Mouse (Mus musculus) liver, embryonic 11.5 days (tissue): ENCODE results near the gene Cct8l1. TPM values are rescaled to one million over a fixed set of nuclear protein-coding genes. Genes with fewer than 3 reads are reported as not detected.

Experiments
- ATAC-seq: fragments of 200-750 bp; cut with Nextera tagmentation; replicated peaks from 2 replicates; pipeline ENCODE4 v1.8.0; 2017; ENCODE audit warnings: moderate number of reproducible peaks, mild to moderate bottlenecking, moderate TSS enrichment, moderate library complexity; ENCODE audit not compliant: low FRiP score
- DNase-seq: peaks from one replicate; pipeline ENCODE4 v3.0.0-alpha.2; 2017; ENCODE audit warnings: low spot score
- H3K27ac ChIP-seq: fragments of 300-500 bp; sonication (generic); 2 replicates; pipeline ENCODE4 v1.5.1; 2014; ENCODE audit warnings: mild to moderate bottlenecking, low read depth, low read length, control low read depth
- H3K27me3 ChIP-seq: fragments of 300-500 bp; sonication (generic); replicated peaks from 2 replicates; pipeline ENCODE4 v1.6.1; 2014; ENCODE audit warnings: low read length, mixed read lengths; ENCODE audit not compliant: control insufficient read depth, insufficient read depth
- H3K36me3 ChIP-seq: fragments of 300-500 bp; sonication (generic); 2 replicates; pipeline ENCODE4 v1.6.1; 2014; ENCODE audit warnings: mild to moderate bottlenecking, low read length, moderate library complexity, mixed read lengths; ENCODE audit not compliant: control insufficient read depth, insufficient read depth
- H3K4me1 ChIP-seq: fragments of 300-500 bp; sonication (generic); replicated peaks from 2 replicates; pipeline ENCODE4 v1.6.1; 2014; ENCODE audit warnings: low read length, mixed read lengths; ENCODE audit not compliant: control insufficient read depth, insufficient read depth
- H3K4me2 ChIP-seq: fragments of 300-500 bp; sonication (generic); 2 replicates; pipeline ENCODE4 v1.6.1; 2014; ENCODE audit warnings: mild to moderate bottlenecking, control low read depth, moderate library complexity
- H3K4me3 ChIP-seq: fragments of 300-500 bp; sonication (generic); 2 replicates; pipeline ENCODE4 v1.5.1; 2014; ENCODE audit warnings: low read depth, low read length, control low read depth
- H3K9ac ChIP-seq: fragments of 300-500 bp; sonication (generic); 2 replicates; pipeline ENCODE4 v1.6.1; 2014; ENCODE audit warnings: low read depth, low read length, control low read depth
- H3K9me3 ChIP-seq: fragments of 300-500 bp; sonication (generic); 2 replicates; pipeline ENCODE4 v1.6.1; 2016; ENCODE audit warnings: low read length, inconsistent platforms, mixed read lengths; ENCODE audit not compliant: control insufficient read depth
- WGBS: fragments of 180-500 bp; shearing (Covaris S2); extraction: QIAGEN DNeasy Blood & Tissue Kit; methylation state at CpG from one replicate; pipeline ENCODE4 v1.1.7; 2014; 5-methylcytosine and 5-hydroxymethylcytosine counted together
- polyA plus RNA-seq: library from polyadenylated mRNA; unstranded; fragments of >200 nt; fragmentation: Nextera tagmentation; extraction: Ambion mirVana; gene quantifications from 2 replicates; pipeline ENCODE4 v1.2.1, GENCODE M21; 2014

Cct8l1 gene
- polyA plus RNA-seq, 1 experiment from 2014 or later: not detected

DNA sequence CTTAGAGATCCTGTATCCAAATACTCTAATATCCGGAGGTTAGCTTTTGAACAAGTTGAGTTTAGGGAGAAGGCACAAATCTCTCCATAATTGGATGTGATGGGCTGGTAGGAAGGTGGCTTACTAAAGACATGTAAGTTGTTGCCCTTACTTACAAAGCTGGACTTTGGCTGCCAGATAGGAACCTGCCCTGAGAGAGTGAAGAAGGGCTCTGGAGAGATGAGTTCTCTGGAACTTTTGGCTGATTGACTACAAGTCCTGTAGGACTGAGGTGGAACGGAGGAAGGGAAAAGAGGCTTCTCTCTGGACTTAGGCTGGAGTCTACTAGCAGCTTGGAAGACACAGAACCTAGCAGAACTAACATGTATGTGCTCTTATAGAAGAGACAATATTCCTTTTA is 19.7 kb downstream of the Cct8l1 start:
- Histone ChIP-seq H3K4me3 (no peak overlapping the region), H3K4me2 (no peak overlapping the region), H3K4me1 (peaks cover 14% of the 10 kb centered on the region), H3K27me3 (no peaks in the 10 kb centered on the region), H3K36me3 (no peaks in the 10 kb centered on the region), H3K9me3 (no peaks in the 10 kb centered on the region), H3K9ac (no peak overlapping the region), H3K27ac (no peak overlapping the region)
- DNase-seq: no peak
- no peak for ATAC-seq
- 78% methylated on average over 2 of the region's 2 CpGs for WGBS

DNA sequence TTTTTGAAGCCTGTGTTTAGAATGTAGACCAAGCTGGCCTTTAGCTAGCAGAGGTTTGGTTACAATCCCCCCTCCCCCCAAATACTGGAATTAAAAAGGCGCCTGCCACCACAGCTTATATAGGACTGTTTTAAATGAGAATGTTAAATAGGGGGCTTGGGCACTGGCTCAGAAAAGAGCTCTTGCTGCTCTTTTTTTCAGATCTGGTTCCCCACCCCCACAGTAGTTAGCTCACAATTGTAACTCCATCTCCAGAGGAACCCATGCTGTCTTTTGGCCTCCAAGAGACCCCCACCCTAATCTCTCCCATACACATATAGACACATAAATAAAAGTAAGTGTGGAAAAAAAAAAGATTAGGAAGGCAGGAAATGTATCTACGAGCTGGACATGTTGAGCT is 20.6 kb downstream of the Cct8l1 start:
- 63% methylated on average over 2 of the region's 2 CpGs for WGBS
- no peak overlapping the region for H3K9ac ChIP-seq
- H3K27me3 ChIP-seq: no peaks in the 10 kb centered on the region
- H3K27ac ChIP-seq: no peak overlapping the region
- H3K4me2 ChIP-seq: no peak overlapping the region
- peaks cover 14% of the 10 kb centered on the region for H3K4me1 ChIP-seq
- no peak overlapping the region for H3K4me3 ChIP-seq
- no peaks in the 10 kb centered on the region for H3K9me3 ChIP-seq
- ATAC-seq (no peak), DNase-seq (no peak)
- no peaks in the 10 kb centered on the region for H3K36me3 ChIP-seq

DNA sequence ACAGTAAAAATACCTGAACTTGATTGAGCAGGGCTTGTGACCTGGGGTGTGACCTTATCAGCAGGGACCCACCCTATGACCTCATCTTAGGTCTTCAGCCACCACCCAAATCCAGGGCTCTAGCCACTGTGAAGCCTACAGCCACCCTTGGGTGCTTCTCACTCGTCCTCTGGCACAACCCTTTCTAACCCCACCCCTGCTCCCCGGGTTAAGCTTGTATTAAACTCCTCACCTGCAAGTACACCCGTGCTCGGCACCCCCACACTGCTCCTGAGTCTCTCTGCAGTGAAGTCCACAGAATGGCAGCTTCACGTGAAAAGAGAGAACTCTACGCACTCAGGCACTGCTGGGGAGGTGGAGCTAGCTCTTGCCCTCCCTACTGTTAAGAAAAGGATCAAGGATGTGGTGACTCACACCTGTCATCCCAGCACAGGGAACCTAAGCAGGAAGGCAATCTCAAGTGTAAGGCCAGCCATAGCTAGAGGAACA is 21.1 kb downstream of the Cct8l1 start:
- no peaks in the 10 kb centered on the region for H3K27me3 ChIP-seq
- DNase-seq (no peak), ATAC-seq (no peak)
- H3K9me3 ChIP-seq: no peaks in the 10 kb centered on the region
- no peaks in the 10 kb centered on the region for H3K36me3 ChIP-seq
- no peak overlapping the region for H3K9ac ChIP-seq
- peaks cover 12% of the 10 kb centered on the region for H3K4me1 ChIP-seq
- H3K4me2 ChIP-seq: no peak overlapping the region
- no peak overlapping the region for H3K27ac ChIP-seq
- no peak overlapping the region for H3K4me3 ChIP-seq
- 40% methylated on average over 6 of the region's 6 CpGs for WGBS

DNA sequence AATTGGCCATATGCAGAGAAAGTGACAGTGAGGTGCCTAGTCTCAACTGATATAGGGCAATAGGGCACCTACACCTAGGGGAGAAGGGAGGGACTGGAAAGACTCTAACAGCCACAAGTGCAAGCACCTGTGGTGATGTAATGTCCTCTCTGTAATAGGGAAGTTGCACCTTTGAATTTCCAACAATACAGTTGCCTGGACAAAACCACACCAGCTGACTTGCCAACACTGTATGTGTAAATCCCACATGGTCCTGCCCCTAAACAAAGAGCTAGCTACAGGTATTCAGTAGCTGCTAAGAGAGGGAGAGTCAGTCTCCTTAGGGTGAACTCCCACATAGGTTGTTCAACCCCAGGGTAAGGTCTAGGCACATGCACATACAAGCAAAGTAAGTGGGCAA is 24.5 kb downstream of the Cct8l1 start:
- Histone ChIP-seq H3K9ac (no peak overlapping the region), H3K4me1 (peaks cover 4% of the 10 kb centered on the region), H3K4me3 (no peak overlapping the region), H3K36me3 (no peaks in the 10 kb centered on the region), H3K27me3 (no peaks in the 10 kb centered on the region), H3K27ac (no peak overlapping the region), H3K4me2 (no peak overlapping the region), H3K9me3 (no peaks in the 10 kb centered on the region)
- no peak for ATAC-seq
- peak; percentile 15 for DNase-seq

DNA sequence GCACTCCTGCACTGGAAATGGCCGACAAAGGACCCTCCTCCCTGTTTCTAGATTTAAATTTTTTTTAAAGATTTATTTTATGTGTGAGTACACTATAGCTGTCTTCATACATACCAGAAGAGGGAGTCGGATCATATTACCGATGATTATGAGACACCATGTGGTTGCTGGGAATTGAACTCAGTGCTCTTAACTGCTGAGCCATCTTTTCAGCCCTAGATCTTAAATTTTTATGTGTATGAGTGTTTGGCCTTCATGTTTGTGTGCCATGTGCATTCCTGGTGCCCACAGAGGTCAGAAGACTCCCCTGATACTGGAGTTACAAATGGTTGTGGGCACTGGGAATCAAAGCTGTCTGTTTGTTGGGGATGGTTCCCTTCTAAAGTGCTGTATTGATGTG is 25.1 kb downstream of the Cct8l1 start:
- DNase-seq: peak; percentile 9

DNA sequence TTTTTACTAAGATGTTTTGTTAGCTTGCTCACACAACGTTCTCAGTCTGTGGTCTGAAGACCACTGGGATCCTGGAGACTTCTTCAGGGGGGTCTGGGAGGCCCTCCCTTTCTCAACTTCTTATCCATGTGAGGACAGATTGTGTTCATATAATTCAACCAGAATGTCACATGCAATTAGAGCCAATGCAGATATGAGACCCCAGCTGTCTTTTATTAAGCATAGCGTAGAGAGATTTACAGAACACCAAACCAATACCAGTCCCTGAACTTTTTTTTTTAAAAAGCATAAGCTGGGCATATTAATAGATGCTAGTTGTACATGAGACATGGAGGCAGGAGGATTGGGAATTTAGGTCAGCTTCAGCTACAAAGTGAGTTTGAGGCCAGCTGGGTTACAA is 25.8 kb downstream of the Cct8l1 start:
- no peak for DNase-seq
- WGBS: 67% methylated on average over 2 of the region's 2 CpGs
- no peak overlapping the region for H3K4me3 ChIP-seq
- no peaks in the 10 kb centered on the region for H3K9me3 ChIP-seq
- H3K9ac ChIP-seq: no peak overlapping the region
- no peaks in the 10 kb centered on the region for H3K36me3 ChIP-seq
- H3K4me1 ChIP-seq: peaks cover 4% of the 10 kb centered on the region
- no peak for ATAC-seq
- no peak overlapping the region for H3K27ac ChIP-seq
- no peak overlapping the region for H3K4me2 ChIP-seq
- H3K27me3 ChIP-seq: no peaks in the 10 kb centered on the region

More for the DNA sequence above, 25.1 kb downstream of the Cct8l1 start:
- H3K27me3 ChIP-seq: no peaks in the 10 kb centered on the region
- ATAC-seq: no peak
- no peak overlapping the region for H3K4me3 ChIP-seq
- peaks cover 4% of the 10 kb centered on the region for H3K4me1 ChIP-seq
- H3K9ac ChIP-seq: no peak overlapping the region
- no peak overlapping the region for H3K4me2 ChIP-seq
- H3K9me3 ChIP-seq: no peaks in the 10 kb centered on the region
- 81% methylated on average over 3 of the region's 3 CpGs for WGBS
- no peak overlapping the region for H3K27ac ChIP-seq
- H3K36me3 ChIP-seq: no peaks in the 10 kb centered on the region

DNA sequence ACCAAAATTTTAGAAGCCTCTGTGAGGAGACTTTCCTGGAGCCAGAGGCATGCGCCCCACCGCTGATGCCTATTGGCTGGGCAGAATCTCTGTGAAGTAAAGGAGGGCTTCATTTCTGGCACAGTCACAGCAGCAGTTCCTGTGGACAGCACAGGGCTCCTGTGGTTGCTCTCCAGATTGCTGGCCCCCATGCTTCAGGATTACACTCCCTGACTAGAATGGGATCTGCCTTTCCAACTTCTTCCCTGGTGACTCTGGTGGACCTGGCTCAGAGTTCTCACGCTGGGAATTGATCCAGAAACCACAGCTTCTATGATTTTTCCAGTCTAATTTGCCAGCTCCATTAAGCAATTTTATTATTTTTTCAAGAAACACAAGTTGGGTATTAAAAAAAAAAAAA is 28.2 kb downstream of the Cct8l1 start:
- H3K4me2 ChIP-seq: no peak overlapping the region
- no peak overlapping the region for H3K9ac ChIP-seq
- no peaks in the 10 kb centered on the region for H3K9me3 ChIP-seq
- no peak for DNase-seq
- H3K4me3 ChIP-seq: no peak overlapping the region
- no peaks in the 10 kb centered on the region for H3K27me3 ChIP-seq
- H3K36me3 ChIP-seq: no peaks in the 10 kb centered on the region
- H3K4me1 ChIP-seq: no peaks in the 10 kb centered on the region
- WGBS: 85% methylated on average over 3 of the region's 3 CpGs
- H3K27ac ChIP-seq: no peak overlapping the region
- no peak for ATAC-seq

DNA sequence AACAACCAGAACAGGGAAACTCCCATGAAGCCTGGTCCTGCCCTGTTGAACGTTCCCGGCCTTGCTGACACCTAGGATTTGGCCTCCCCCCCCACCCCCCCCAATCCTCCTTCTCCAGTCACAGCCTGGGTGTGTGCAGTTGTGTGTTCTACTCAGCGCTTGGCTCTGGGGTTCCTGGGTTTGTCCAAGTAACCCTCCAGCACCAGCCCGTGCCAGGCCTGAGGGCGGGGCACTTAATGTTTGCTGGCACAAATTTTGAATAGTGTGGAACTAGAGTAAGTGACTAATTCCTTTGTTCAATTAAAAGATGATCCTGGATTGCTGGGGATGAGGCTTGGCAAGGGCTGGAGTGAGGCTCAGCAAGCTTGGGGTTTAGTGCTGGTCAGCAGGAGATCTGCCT is 28.7 kb downstream of the Cct8l1 start:
- Histone ChIP-seq H3K36me3 (no peaks in the 10 kb centered on the region), H3K4me3 (no peak overlapping the region), H3K4me1 (no peaks in the 10 kb centered on the region), H3K9ac (no peak overlapping the region), H3K9me3 (no peaks in the 10 kb centered on the region), H3K27ac (no peak overlapping the region), H3K27me3 (no peaks in the 10 kb centered on the region), H3K4me2 (no peak overlapping the region)
- no peak for ATAC-seq
- no peak for DNase-seq
- 77% methylated on average over 5 of the region's 5 CpGs for WGBS

DNA sequence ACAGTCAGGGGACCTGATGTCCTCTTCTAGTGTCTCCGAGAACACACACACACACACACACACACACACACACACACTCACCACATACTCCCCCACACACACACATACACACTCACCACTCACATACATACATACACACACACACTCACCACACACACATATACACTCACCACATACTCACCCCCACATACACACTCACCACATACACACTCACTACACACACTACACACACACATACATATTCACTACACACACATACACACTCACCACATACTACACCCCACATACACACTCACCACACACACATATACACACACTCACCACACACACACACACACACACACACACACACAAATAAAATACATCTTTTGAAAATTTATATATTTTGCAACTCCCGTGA is 31.0 kb downstream of the Cct8l1 start:
- no peaks in the 10 kb centered on the region for H3K9me3 ChIP-seq
- WGBS: 90% methylated on average over 2 of the region's 2 CpGs
- no peak for ATAC-seq
- no peaks in the 10 kb centered on the region for H3K27me3 ChIP-seq
- no peak overlapping the region for H3K4me2 ChIP-seq
- H3K36me3 ChIP-seq: no peaks in the 10 kb centered on the region
- H3K9ac ChIP-seq: no peak overlapping the region
- no peaks in the 10 kb centered on the region for H3K4me1 ChIP-seq
- no peak for DNase-seq
- no peak overlapping the region for H3K4me3 ChIP-seq
- H3K27ac ChIP-seq: no peak overlapping the region
